Mouse (Mus musculus) liver, adult 2 months (tissue): ENCODE measurements around the gene Emc1.

Source experiments
- CTCF ChIP-seq: fragments of 200-500 bp; IDR thresholded peaks from 2 replicates; pipeline ENCODE4 v1.5.1; 2011; ENCODE audit warnings: low read depth, low read length, control low read depth
- POLR2A ChIP-seq: fragments of 200-500 bp; IDR thresholded peaks from 2 replicates; pipeline ENCODE4 v1.6.1; 2011; ENCODE audit warnings: low read length, control low read depth; ENCODE audit not compliant: insufficient read depth; ENCODE audit errors: extremely low read depth

DNA sequence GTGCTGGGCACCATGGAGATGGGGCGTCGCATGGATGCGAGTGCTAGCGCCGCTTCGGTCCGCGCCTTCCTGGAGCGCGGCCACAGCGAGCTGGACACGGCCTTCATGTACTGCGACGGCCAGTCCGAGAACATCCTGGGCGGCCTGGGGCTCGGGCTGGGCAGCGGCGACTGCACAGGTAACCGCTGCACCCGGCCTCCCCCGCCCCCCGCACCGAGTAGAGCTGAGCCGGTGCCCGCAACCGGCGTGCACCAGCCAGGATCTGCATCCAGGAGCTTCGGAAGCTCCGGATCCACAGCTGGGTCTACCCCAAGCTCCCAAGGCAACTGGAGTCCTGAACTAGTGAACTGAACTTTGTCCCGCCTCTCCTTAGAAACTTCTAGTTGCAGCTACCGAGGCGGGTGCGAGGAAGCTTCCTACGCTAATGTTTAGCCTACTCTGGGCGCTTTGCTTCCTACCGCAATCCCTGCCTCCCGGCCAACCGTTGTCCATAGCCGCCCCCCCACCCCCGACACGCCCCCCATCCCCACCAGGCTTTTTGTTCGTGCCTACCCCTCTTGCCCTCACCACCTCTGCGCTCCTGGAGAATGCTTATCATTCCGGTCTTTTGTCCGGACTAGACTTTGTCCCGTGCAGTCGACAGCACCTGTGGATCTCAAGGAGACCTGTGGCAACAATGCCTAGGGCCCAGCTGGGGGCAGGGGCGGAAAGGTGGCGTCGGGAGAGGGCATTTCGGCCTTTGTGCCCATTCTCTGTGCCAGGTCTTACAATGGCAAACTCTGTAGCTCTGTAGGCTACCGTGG, 41.3 kb upstream of the Emc1 start:
- TF ChIP-seq CTCF (no peak), POLR2A (no peak)
